Mouse (Mus musculus) lung, adult 2 months (tissue): ENCODE data around the gene Arhgef7.

Experiments
- CTCF ChIP-seq: fragments of 200-500 bp; IDR thresholded peaks from 2 replicates; pipeline ENCODE4 v1.5.1; 2011; ENCODE audit warnings: mild to moderate bottlenecking, low read length, control low read depth; ENCODE audit not compliant: insufficient read depth
- POLR2A ChIP-seq: fragments of 200-500 bp; IDR thresholded peaks from 2 replicates; pipeline ENCODE4 v1.6.1; 2011; ENCODE audit warnings: low read depth, mild to moderate bottlenecking, control low read depth, low read length, borderline replicate concordance; ENCODE audit errors: extremely low read depth

DNA sequence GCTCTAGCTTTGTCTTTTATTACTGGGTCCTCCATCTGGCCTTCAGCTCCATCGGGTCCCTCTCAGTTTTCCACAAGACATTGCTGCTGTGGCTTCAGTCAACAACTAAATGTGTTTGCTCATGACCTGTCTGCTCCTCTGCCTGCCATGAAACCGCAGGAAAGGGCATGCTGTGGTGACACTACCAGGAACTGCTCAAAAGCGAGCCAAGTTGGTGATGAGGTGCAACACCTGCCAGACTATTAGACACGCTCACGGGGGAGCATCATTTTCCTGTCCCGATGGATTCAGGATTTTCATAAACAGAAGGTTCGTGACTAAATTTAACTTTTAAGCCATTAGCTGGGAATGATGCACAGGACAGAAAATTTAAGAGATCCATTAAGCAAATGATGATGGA lies 43.0 kb upstream of the Arhgef7 start:
- TF ChIP-seq CTCF = no peak
- no peak for TF ChIP-seq POLR2A
